Mouse (Mus musculus) liver, postnatal 0 days (tissue): ENCODE measurements at regions not wholly inside any gene's neighbourhood (a gene's known extent, or its start where the extent isn't known, plus 50 kb on each side); places are given as distances from the start of the nearest gene placed in this dataset.

Experiments
- ATAC-seq: fragments of 200-750 bp; cut with Nextera tagmentation; 2 replicates; pipeline ENCODE4 v1.8.0; 2017; ENCODE audit warnings: mild to moderate bottlenecking, moderate library complexity
- DNase-seq: peaks from one replicate; pipeline ENCODE4 v3.0.0-alpha.2; 2016
- H3K27ac ChIP-seq: fragments of 300-500 bp; sonication (generic); 2 replicates; pipeline ENCODE4 v1.5.1; 2014; ENCODE audit warnings: antibody characterized with exemption, moderate library complexity, mild to moderate bottlenecking, low read depth
- H3K27me3 ChIP-seq: fragments of 300-500 bp; sonication (generic); 2 replicates; pipeline ENCODE4 v1.6.1; 2014; ENCODE audit warnings: low read length, control low read depth, mixed read lengths; ENCODE audit not compliant: insufficient read depth
- H3K36me3 ChIP-seq: fragments of 300-500 bp; sonication (generic); replicated peaks from 2 replicates; pipeline ENCODE4 v1.6.1; 2014; ENCODE audit warnings: mild to moderate bottlenecking, control low read depth, low read length, moderate library complexity, mixed read lengths; ENCODE audit not compliant: insufficient read depth
- H3K4me1 ChIP-seq: fragments of 300-500 bp; sonication (generic); 2 replicates; pipeline ENCODE4 v1.6.1; 2014; ENCODE audit warnings: antibody characterized with exemption, mild to moderate bottlenecking, control low read depth; ENCODE audit not compliant: insufficient read depth
- H3K4me2 ChIP-seq: fragments of 300-500 bp; sonication (generic); 2 replicates; pipeline ENCODE4 v1.6.1; 2014; ENCODE audit warnings: low read depth, mild to moderate bottlenecking, low read length, moderate library complexity, mixed read lengths
- H3K4me3 ChIP-seq: fragments of 300-500 bp; sonication (generic); 2 replicates; pipeline ENCODE4 v1.5.1; 2014; ENCODE audit warnings: low read depth, low read length
- H3K9ac ChIP-seq: fragments of 300-500 bp; sonication (generic); replicated peaks from 2 replicates; pipeline ENCODE4 v1.6.1; 2014; ENCODE audit warnings: mild to moderate bottlenecking, moderate library complexity
- H3K9me3 ChIP-seq: fragments of 300-500 bp; sonication (generic); 2 replicates; pipeline ENCODE4 v1.6.1; 2016; ENCODE audit warnings: mild to moderate bottlenecking, control low read depth, low read length, mixed read lengths
- CTCF ChIP-seq: sonication (generic); IDR thresholded peaks from 2 replicates; pipeline ENCODE4 v1.5.1; 2016; ENCODE audit warnings: antibody characterized with exemption, low read depth
- EP300 ChIP-seq: IDR thresholded peaks from 2 replicates; pipeline ENCODE4 v1.6.1; 2016; ENCODE audit warnings: antibody characterized with exemption, low read depth, mild to moderate bottlenecking
- WGBS: fragments of 180-500 bp; shearing (Covaris S2); extraction: QIAGEN DNeasy Blood & Tissue Kit; methylation state at CpG from one replicate; pipeline ENCODE4 v1.1.7; 2014; ENCODE audit not compliant: insufficient replicate concordance; 5-methylcytosine and 5-hydroxymethylcytosine counted together

DNA sequence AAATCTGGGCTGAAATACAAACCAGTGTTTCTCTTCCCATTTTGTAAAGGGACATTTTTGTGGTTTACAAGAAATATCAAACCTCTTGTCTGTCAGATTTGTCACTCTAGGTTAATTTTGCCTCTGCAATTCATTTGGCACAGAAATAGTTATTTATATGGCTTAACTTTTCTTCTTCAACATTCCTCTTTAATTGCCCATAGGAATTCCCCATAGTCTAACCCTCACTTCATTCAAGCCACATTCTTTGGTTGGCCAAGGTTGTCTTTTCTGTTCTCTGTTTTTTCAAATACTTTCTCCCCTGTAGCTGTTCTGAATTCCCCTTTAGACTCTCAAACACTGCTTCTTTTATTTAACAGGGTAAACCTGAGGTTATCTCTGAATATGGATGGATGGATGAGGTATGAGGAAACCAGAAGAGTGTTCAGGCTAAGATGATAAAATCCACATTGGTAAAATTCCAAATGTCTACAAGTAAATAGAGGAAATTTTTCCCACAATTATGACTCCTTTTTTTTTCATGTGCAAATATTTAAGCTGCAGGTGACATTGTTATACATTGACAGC lies 127.0 kb downstream of the Lurap1l start:
- Histone ChIP-seq H3K4me1 (no peaks in the 10 kb centered on the region), H3K9ac (no peak overlapping the region), H3K4me2 (no peak overlapping the region), H3K27ac (no peak overlapping the region), H3K4me3 (no peak overlapping the region), H3K9me3 (no peaks in the 10 kb centered on the region), H3K36me3 (no peaks in the 10 kb centered on the region), H3K27me3 (no peaks in the 10 kb centered on the region)
- no peak for DNase-seq
- ATAC-seq: no peak
- no peak for TF ChIP-seq EP300
- TF ChIP-seq CTCF: no peak

DNA sequence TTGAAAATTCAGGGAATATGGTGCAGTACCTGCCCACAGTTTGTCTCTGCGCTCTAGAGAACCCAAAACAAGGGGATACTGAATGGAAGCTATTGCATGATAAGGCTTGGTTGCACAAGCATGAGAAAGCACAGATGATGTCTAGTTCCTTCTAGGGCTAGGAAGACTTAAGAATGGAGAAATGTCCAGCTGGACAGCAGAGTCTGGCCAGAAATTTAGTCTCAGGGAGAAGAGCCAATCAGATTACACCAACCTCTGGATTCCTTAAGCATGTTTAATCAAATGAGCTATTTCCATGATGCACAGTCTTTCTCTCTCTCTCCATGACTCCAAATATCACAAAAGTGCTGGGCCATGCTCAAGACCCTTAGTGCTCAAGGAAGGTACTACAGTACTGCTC lies 147.8 kb downstream of the Lurap1l start:
- Histone ChIP-seq H3K36me3 (no peaks in the 10 kb centered on the region), H3K27ac (no peak overlapping the region), H3K9me3 (no peaks in the 10 kb centered on the region), H3K4me3 (no peak overlapping the region), H3K4me1 (no peaks in the 10 kb centered on the region), H3K4me2 (no peak overlapping the region), H3K27me3 (no peaks in the 10 kb centered on the region), H3K9ac (no peak overlapping the region)
- TF ChIP-seq EP300: no peak
- no peak for TF ChIP-seq CTCF
- 74% methylated on average over 1 of the region's 1 CpGs for WGBS
- no peak for ATAC-seq
- no peak for DNase-seq

DNA sequence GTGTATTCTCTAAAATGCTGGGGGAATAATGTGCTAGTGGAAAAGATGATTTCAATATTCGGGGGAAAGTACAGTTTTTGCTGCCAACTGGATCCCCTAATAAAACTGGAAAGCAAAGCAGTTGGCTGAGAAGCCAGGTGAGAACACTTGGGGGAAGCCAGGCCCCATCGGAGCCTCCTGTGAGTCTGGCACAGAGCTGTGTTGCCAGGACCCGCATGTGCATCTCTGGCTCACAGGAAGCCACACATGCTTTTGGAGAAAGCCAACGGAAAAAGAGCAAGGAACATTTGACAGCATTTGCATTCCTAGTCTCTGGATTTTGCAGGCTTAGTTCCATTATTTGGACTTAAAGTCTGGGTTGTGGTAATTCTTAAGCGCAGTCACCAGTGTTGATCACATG lies 148.4 kb downstream of the Lurap1l start:
- H3K4me1 ChIP-seq: no peaks in the 10 kb centered on the region
- no peaks in the 10 kb centered on the region for H3K36me3 ChIP-seq
- no peak overlapping the region for H3K27ac ChIP-seq
- no peak overlapping the region for H3K9ac ChIP-seq
- DNase-seq (no peak), ATAC-seq (no peak)
- no peak overlapping the region for H3K4me3 ChIP-seq
- H3K27me3 ChIP-seq: no peaks in the 10 kb centered on the region
- no peak overlapping the region for H3K4me2 ChIP-seq
- 72% methylated on average over 5 of the region's 5 CpGs for WGBS
- H3K9me3 ChIP-seq: no peaks in the 10 kb centered on the region
- TF ChIP-seq CTCF (no peak), EP300 (no peak)

DNA sequence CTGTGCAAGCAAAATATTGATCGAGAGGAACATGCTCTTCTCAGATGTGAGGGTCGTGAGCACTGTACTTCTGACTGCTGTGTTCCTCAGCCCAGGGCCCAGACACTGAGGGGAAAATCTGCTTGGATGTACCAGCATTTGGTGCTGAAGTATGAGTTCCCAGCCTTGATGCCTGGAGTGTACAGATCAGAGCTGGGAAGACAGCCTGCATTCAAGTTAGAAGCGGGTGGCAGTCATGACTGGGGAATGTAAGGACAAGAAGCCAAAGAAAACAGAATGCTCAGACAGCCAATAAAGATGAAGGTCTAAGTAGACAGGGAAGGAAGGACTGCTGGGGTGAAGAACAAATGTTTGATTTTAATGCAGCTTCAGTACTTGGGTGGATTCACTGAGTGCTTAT lies 148.9 kb downstream of the Lurap1l start:
- H3K4me2 ChIP-seq: no peak overlapping the region
- ATAC-seq (no peak), DNase-seq (no peak)
- H3K36me3 ChIP-seq: no peaks in the 10 kb centered on the region
- WGBS: 79% methylated on average over 3 of the region's 3 CpGs
- H3K27me3 ChIP-seq: no peaks in the 10 kb centered on the region
- no peak overlapping the region for H3K9ac ChIP-seq
- no peaks in the 10 kb centered on the region for H3K4me1 ChIP-seq
- no peaks in the 10 kb centered on the region for H3K9me3 ChIP-seq
- no peak overlapping the region for H3K4me3 ChIP-seq
- H3K27ac ChIP-seq: no peak overlapping the region
- TF ChIP-seq EP300: no peak

DNA sequence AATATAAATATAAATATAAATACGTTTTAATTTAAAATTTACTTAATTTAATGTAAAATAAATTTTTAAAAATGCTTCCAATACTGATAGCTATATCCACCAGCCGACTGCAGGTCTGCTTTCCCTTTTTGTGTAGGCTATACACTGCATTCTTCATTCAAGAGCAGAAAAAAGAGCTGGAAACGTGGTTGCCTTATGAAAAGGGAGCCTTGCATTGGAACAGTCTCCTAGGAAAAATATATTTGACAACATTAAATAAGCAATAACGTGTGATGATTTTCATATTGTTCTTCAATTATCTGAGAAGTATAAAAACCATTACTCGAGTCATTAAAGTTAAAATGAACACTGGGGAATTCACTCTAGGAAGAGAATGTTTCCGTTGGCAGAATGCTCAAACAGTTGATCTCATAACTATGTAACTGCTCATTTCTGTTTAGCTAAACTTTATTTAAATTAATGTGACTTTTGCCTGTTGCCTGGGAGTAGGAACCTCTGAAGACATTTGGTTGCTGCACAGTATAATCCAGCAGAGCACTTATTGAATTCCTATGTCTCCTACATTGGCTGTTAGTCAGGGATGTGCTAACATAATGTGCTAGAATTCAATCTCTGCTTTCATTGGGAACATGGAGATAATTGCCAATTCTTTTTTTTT lies 172.0 kb downstream of the Lurap1l start:
- WGBS: 58% methylated on average over 6 of the region's 6 CpGs
- Histone ChIP-seq H3K4me1 (no peaks in the 10 kb centered on the region), H3K9me3 (no peaks in the 10 kb centered on the region), H3K36me3 (no peaks in the 10 kb centered on the region), H3K4me2 (no peak overlapping the region), H3K4me3 (no peak overlapping the region), H3K9ac (no peak overlapping the region), H3K27me3 (no peaks in the 10 kb centered on the region), H3K27ac (no peak overlapping the region)
- TF ChIP-seq EP300 (no peak), CTCF (no peak)
- DNase-seq: no peak
- no peak for ATAC-seq

DNA sequence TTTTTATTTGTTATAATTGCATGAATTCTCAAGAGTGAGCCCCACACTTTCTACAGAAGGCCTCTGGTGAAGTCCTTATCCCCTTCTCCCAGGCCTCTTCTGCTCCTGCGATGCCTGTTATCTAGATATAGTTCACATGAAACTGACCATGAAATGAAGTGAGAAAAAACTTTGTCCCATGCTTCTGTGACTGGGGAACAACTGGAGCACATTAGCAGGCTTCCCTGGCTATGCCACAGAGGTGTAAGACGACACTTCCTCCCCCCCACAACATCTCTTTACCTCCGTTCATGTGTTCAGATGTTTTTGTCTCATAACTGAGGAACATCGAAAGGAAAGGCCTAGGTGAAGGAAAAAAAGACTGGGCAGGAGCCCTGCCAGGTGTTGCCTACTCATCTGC lies 174.7 kb downstream of the Lurap1l start:
- Histone ChIP-seq H3K4me2 (no peak overlapping the region), H3K4me3 (no peak overlapping the region)
- no peak for ATAC-seq

DNA sequence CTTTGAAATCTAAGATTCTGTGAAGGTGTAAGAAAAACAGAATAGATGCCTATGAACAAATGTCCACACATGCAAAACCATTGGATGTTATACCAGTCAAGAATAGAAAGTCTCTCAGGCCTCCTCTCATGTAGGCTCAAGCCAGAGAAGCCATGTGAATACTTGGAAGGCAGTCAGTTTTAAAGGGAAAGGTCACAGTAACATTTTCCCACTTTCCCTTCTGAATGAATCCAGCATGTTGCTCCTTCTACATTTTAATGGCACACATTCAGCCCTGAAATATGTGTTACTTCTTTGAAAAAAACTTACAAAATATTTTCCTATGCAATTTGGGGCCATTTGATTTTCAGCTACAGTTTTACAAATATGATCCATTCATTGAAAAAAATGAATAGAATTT lies 186.1 kb downstream of the Lurap1l start:
- no peaks in the 10 kb centered on the region for H3K9me3 ChIP-seq
- no peak overlapping the region for H3K9ac ChIP-seq
- H3K36me3 ChIP-seq: no peaks in the 10 kb centered on the region
- ATAC-seq (no peak), DNase-seq (no peak)
- H3K4me1 ChIP-seq: peaks cover 8% of the 10 kb centered on the region
- H3K27ac ChIP-seq: no peak overlapping the region
- H3K27me3 ChIP-seq: no peaks in the 10 kb centered on the region
- no peak overlapping the region for H3K4me2 ChIP-seq
- TF ChIP-seq CTCF (no peak), EP300 (no peak)
- H3K4me3 ChIP-seq: no peak overlapping the region

More for the DNA sequence above, 174.7 kb downstream of the Lurap1l start:
- TF ChIP-seq CTCF (no peak), EP300 (no peak)
- Histone ChIP-seq H3K9ac (no peak overlapping the region), H3K4me1 (no peaks in the 10 kb centered on the region), H3K36me3 (no peaks in the 10 kb centered on the region), H3K27me3 (no peaks in the 10 kb centered on the region), H3K9me3 (no peaks in the 10 kb centered on the region), H3K27ac (no peak overlapping the region)
- 61% methylated on average over 4 of the region's 4 CpGs for WGBS
- no peak for DNase-seq
